Mouse (Mus musculus): Measurements from ENCODE around the gene Zmym3. TPM values are rescaled to one million over a fixed set of nuclear protein-coding genes. Genes with fewer than 3 reads are reported as not detected.

Gene Zmym3
- 82.7 and 94.5 TPM in 2 replicates for polyA plus RNA-seq (2015; fragmentation: Nextera tagmentation; extraction: Ambion mirVana)

GRCm38 (mm10) chrX:101420700-101421095 lies at the start of gene Zmym3:
Zmym3 (minus strand) TSS chrX:101420849.

GRCm38 (mm10) chrX:101448886-101449475 lies 28.3 kb upstream of the Zmym3 start, which contains the start of gene Itgb1bp2:
Itgb1bp2 (plus strand) TSS chrX:101449088.

GRCm38 (mm10) chrX:101429142-101429949 lies 8.7 kb upstream of the Zmym3 start, which contains the start of gene Nono:
Nono (plus strand) TSS chrX:101429318.

GRCm38 (mm10) chrX:101376190-101376968 lies 44.3 kb downstream of the Zmym3 start, which contains the start of gene Gjb1:
Gjb1 (plus strand) TSS chrX:101376378.

Other genes starting within 250 kb of the Zmym3 start
- 32.5 and 35.6 TPM in 2 replicates for gene Snx12, start 198.3 kb downstream of the Zmym3 start, polyA plus RNA-seq (2015; fragmentation: Nextera tagmentation; extraction: Ambion mirVana)
- 0.90 and 1.0 TPM in 2 replicates for gene Foxo4, start 166.3 kb downstream of the Zmym3 start, polyA plus RNA-seq (2015; fragmentation: Nextera tagmentation; extraction: Ambion mirVana)
- 0.22 TPM in 1 of 2 replicates, not detected in the other for gene Gm614, start 156.9 kb downstream of the Zmym3 start, polyA plus RNA-seq (2015; fragmentation: Nextera tagmentation; extraction: Ambion mirVana)
- 4.8 and 5.2 TPM in 2 replicates for gene Il2rg, start 152.6 kb downstream of the Zmym3 start, polyA plus RNA-seq (2015; fragmentation: Nextera tagmentation; extraction: Ambion mirVana)
- gene Gm20489, start 151.8 kb downstream of the Zmym3 start, polyA plus RNA-seq (2015; fragmentation: Nextera tagmentation; extraction: Ambion mirVana), result not detected in 2 replicates
- gene Med12, start 146.8 kb downstream of the Zmym3 start, polyA plus RNA-seq (2015; fragmentation: Nextera tagmentation; extraction: Ambion mirVana), result 18.4 and 21.6 TPM in 2 replicates
- 68.2 and 87.9 TPM in 2 replicates for gene Nlgn3, start 121.7 kb downstream of the Zmym3 start, polyA plus RNA-seq (2015; fragmentation: Nextera tagmentation; extraction: Ambion mirVana)
- 4.9 and 5.6 TPM in 2 replicates for gene Gjb1, start 44.5 kb downstream of the Zmym3 start, polyA plus RNA-seq (2015; fragmentation: Nextera tagmentation; extraction: Ambion mirVana)
- gene Nono, start 8.5 kb upstream of the Zmym3 start, polyA plus RNA-seq (2015; fragmentation: Nextera tagmentation; extraction: Ambion mirVana), result 137 and 153 TPM in 2 replicates
- 0.66 and 0.98 TPM in 2 replicates for gene Itgb1bp2, start 28.2 kb upstream of the Zmym3 start, polyA plus RNA-seq (2015; fragmentation: Nextera tagmentation; extraction: Ambion mirVana)
- 11.5 and 11.6 TPM in 2 replicates for gene Taf1, start 111.9 kb upstream of the Zmym3 start, polyA plus RNA-seq (2015; fragmentation: Nextera tagmentation; extraction: Ambion mirVana)
- gene Ogt, start 219.2 kb upstream of the Zmym3 start, polyA plus RNA-seq (2015; fragmentation: Nextera tagmentation; extraction: Ambion mirVana), result 85.8 and 109 TPM in 2 replicates